Mouse (Mus musculus) 416B (cell line): Measurements from ENCODE around the gene Krtap3-2.
"Not testable (repeated sequence)": the region's sequence is repeated elsewhere in the genome, so short reads cannot be mapped to it uniquely, and the experiment has no call there.

Experiments used
- DNase-seq: peaks from one replicate; pipeline ENCODE4 v3.0.0; 2011; ENCODE audit warnings: low read depth

Krtap3-2 gene

DNA sequence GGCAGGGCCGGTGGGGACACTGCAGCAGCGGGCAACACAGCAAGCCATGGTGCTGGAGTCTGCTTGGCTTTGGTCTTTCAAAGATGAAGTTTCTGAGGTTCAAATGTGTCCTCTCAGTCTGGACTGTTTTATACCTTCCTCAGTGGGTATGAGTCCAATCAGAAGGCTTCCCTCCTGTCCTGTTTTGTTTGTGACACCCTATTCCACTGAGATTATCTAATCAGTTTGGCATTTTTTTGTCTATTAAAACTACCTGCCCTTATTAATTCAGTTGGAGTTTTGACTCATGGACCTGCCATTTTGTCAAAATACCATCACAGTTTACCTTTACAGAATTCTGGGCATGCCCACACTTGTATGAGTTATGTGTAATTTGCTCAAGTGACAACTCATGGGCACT lies at the start of gene Krtap3-2:
Gene Krtap3-2, minus strand, starts transcription at position 101 of the 400 bp plus-strand sequence.
- DNase-seq: no peak

DNA sequence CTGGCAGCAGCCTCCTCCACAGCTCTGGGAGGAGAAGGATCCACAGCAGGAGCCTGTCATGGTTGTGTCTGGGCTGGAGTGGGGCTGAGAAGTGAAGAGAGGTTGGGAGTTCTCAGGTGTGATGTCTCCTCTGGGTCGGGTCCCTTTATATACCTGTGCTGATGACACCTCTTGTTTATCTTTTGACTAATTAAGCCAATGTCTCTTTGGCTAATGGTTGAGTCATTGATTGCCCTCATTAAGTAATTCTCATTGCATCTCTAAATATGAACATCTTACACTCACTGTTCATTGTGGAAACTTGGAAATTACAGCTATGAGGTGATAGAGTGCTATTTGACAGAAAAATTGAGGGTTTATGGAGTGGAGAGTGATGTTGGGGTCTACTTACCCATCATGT lies 46.6 kb upstream of the Krtap3-2 start, which contains the start of gene Gm11938:
Gene Gm11938, minus strand, starts transcription at position 101 of the 400 bp plus-strand sequence.
- DNase-seq: not testable (repeated sequence)

DNA sequence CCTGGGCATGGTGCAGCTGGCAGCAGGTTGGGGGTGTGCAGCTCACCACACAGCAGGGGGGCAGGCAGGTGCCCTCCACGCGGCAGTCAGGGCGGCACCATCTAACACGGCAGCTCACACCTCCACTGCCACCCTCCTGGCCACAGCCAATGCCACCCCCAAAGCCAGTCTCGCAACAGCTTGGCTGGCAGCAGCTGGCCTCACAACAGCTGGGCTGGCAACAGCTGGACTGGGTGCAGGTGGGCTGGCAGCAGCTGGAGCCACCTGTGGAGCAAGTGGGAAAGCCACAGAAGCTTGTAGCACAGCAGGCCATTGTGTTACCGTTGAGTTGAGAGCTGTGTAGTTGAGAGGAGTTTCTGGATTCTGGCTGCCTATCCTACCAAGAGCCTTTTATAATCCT lies 41.1 kb upstream of the Krtap3-2 start, which contains the start of gene Krtap9-3:
Gene Krtap9-3, minus strand, starts transcription at position 364 of the 400 bp plus-strand sequence.
- not testable (repeated sequence) for DNase-seq

GRCm38 (mm10) chr11:99590981-99591380 lies 34.3 kb upstream of the Krtap3-2 start, which contains the start of gene Krtap1-3:
Gene Krtap1-3 (minus strand): TSS chr11:99591339.
- no peak for DNase-seq

DNA sequence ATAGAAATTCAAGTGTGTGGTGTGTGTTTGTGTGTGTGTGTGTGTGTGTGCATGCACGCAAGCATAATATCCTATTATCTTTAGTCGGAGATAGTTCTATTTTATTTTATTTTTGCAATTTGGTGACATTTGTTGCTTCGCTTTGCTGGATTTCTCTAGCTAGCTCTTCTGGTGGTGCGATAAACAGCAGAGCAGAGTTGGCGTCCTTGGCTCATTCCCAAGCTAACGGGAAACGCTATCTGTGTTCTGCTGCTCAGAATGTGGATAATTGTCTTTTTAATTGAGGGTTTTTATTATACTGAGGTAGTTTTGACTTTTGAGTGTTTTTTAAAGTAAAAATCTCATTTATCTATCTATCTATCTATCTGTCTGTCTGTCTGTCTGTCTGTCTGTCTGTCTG lies 28.4 kb upstream of the Krtap3-2 start:
- DNase-seq: no peak

GRCm38 (mm10) chr11:99583245-99583704 lies 26.6 kb upstream of the Krtap3-2 start, which contains the start of gene Krtap1-4:
Gene Krtap1-4 (minus strand): TSS chr11:99583654.
- DNase-seq: no peak

GRCm38 (mm10) chr11:99581564-99581963 lies 24.9 kb upstream of the Krtap3-2 start:
- peak; percentile 2 for DNase-seq

DNA sequence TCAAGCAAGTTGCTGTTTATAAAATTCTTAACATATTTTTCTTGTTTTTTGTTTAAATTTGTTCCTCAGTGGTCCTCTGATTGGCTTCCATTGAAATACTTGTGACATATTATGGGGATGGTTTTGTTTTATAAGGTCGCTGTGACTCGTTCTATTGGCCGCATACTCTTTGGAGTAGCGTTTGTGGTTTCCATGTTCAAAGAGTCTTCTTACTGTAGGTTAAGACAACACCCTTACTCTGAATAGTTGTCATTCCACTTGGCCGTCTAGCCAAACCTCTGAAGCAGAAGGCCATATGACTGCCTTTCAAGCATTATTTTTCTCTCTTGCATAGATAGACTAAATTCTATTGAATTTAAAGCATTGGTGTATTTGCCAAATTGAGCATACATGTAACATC lies 24.4 kb upstream of the Krtap3-2 start:
- no peak for DNase-seq

DNA sequence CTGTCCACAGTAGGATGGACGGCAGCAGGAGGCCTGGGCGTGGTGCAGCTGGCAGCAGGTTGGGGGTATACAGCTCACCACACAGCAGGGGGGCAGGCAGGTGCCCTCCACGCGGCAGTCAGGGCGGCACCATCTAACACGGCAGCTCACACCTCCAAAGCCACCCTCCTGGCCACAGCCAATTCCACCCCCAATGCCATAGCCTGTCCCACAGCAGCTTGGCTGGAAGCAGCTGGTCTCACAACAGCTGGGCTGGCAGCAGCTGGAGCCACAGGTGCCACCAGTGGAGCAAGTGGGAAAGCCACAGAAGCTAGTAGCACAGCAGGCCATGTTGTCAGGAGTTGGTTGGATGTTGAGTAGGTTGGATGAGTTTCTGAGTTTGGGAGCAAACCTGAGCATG lies 24.0 kb upstream of the Krtap3-2 start, which contains the start of gene Krtap1-5:
Gene Krtap1-5, minus strand, starts transcription at position 381 of the 400 bp plus-strand sequence.
- DNase-seq: no peak

DNA sequence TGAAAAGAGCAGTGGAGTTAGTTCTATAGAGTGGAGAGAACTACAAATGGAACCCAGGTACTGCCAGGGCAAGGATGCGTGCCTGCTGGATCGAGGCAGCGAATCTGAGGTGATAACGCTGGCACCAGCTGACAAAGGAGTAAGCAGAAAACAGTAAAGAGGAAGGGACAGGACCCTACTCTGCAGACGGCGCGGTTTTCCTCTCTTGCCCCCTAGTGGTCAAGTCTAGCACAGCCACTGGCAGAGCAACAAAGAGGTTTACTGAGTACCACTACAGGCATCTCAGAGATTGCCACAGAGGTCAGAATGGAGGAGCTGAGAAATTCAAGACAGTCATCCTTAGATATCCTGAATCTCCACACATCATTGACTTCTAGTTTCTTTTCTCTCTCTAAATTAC lies 17.5 kb upstream of the Krtap3-2 start:
- DNase-seq: peak; percentile 61

DNA sequence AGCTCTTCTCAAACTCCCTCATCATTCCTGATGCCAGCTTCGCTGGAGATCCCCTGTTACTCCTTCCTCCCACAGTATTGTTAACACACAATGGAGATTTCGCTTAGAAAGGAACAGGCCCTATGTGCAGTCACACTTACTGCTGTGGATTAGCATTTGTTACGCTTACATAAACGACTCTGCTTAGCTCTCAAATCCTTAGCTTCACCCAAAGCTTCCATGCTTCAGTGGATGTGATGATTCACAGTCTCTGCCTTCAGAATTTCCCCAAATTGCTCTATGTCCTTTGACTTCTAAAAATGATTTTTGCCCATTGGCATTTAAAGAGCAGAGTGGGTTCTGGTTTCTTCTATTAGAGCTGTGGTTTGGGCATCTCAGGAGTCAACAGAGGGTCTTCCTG lies 16.5 kb upstream of the Krtap3-2 start:
- DNase-seq: no peak

- no peak for DNase-seq
Observed at GRCm38 (mm10) chr11:99566530-99566929, 9.9 kb upstream of the Krtap3-2 start, which contains the start of gene Krtap3-1. Gene Krtap3-1 (minus strand): TSS chr11:99566630.

- no peak for DNase-seq
Observed at GRCm38 (mm10) chr11:99562580-99562979, 5.9 kb upstream of the Krtap3-2 start.

DNA sequence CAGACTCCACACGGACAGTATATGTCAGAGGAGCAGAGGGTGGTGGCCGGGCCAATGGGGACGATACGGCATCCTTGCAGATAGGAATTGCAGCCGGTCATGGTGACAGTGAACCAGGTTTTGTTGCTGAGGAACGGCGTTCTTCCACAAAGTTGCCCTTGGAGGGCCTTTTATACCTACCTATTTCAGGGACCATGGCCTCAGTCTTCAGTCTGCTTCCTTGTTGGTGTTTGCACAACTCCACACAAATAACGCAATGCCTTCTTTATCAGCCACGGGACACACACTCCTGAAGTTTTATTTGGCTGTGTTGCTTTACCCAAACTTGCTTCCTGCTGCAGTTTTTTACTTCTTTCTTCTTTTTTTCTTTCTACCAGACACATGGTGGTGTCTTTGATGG lies 2.7 kb upstream of the Krtap3-2 start, which contains the start of gene Gm11939:
Gene Gm11939, minus strand, starts transcription at position 101 of the 400 bp plus-strand sequence.
- no peak for DNase-seq

DNA sequence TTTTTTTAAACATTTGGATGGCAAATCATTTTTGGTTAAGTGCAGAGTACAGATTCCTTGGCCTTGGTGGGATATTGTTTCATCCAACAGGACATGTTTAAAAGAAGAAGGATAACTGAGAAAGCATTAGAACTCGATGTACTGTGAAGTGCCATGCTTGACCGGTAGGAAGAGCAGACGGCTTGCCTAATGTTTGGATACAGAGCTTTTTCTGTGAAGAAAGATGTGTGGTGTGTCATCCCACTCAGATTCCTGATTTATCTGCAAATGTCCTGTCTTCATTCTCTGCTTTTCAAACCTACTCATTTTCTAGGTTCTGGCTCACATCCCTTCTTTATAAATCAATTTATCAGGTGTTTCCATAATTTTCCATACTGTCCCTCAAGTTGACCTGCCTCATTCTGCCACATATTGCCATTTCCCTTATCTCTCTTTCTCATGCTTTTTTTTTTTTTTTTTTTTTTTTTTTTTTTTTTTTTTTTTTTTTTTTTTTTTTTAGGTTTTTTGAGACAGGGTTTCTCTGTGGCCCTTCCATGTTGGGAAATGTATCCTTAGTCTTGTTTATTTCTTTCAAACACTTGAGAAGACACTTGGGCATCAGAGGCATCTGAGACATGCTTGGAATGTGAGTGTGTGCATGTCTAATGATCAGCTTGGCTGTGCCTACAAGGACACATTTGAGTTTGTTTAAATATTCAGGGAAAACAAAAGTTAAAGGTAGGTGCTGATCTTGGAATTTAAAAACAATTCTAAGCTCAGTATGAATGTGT lies 1.5 kb upstream of the Krtap3-2 start:
- no peak for DNase-seq

DNA sequence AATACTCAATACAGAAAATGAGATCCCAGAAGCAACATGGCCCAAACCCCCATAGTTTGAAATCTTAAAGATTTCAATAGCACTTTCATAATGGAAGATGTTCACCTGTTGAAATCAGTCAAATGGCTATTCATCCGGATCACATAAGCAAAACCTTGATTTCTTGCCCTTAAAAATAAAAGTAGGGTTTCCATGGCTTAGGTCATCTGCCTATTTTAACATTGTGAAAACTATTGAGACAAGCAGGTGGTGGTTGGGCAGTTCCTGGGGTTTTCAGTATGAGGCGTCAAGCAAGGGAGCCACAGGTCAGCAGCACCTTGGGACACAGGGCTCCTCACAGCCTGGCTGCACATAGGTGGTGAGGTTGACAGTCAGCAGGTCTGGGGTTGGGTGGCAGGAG lies 458 bp downstream of the Krtap3-2 start:
- DNase-seq: no peak

DNA sequence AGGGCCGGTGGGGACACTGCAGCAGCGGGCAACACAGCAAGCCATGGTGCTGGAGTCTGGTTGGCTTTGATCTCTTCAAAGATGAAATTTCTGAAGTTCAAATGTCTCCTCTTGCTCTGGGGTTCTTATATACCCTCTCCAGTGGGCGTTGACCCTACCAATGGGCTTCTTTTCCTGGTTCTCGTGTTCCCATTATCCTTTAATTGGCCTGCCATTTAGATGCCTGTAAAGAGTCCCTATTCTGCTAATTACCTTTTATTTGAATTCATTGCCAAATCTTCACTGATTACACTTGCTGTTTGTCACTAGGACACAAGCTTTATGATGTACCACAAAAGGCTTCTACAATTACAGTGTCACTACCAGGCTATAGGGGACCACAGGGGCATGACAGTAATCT lies 5.9 kb downstream of the Krtap3-2 start, which contains the start of gene Krtap3-3:
Gene Krtap3-3, minus strand, starts transcription at position 101 of the 400 bp plus-strand sequence.
- no peak for DNase-seq

DNA sequence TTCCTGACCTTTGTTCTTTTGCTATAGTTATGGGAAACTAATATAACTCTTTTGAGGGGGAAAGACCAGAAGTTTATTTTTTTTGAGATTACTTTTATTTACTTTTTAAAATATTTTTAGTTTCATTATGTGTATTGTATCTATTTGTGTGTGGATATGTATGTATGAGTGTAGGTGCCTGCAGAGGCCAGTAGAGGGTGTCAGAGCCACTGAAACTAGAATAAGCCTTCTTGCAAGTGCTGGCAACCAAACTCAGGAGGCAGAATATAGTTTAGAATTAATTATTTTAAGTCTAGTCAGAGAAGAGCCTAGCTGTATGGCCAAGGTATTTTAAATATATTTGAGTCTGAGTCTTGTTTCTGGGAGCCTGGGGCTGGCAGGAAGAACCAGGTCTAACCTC lies 8.8 kb downstream of the Krtap3-2 start:
- peak; percentile 12 for DNase-seq

DNA sequence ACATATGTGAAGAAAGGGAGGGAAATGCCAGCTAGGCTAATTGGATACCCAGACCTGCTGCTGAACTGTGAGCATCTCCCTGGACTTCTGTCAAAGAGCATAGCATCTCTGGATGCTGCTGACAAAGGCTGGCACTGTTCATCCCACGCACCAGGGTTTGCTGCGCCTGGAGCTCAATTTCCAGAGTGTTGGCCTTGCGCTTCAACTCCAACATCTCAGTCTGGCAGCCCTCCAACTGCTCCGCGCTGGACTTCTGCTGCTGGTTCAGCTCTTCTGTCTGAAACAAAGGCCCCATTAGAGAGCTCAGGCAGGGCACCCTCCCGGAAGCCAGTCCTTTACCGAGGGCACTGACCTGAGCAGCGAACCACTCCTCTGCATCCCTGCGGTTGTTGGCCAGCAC lies 16.9 kb downstream of the Krtap3-2 start:
- no peak for DNase-seq

- no peak for DNase-seq
Observed at GRCm38 (mm10) chr11:99521288-99521860, 35.3 kb downstream of the Krtap3-2 start, which contains the start of gene Krt39. Gene Krt39 (minus strand): TSS chr11:99521338.

- DNase-seq: no peak
Observed at GRCm38 (mm10) chr11:99514098-99514497, 42.6 kb downstream of the Krtap3-2 start.
